Mouse (Mus musculus) naive thymus-derived CD4-positive, alpha-beta T cell, adult 2 months (primary cell): ENCODE measurements around the gene Dcaf5.

Experiments used
- DNase-seq: peaks from one replicate; pipeline ENCODE4 v3.0.0-alpha.2; 2011; ENCODE audit warnings: low read depth

The Dcaf5 gene

DNA sequence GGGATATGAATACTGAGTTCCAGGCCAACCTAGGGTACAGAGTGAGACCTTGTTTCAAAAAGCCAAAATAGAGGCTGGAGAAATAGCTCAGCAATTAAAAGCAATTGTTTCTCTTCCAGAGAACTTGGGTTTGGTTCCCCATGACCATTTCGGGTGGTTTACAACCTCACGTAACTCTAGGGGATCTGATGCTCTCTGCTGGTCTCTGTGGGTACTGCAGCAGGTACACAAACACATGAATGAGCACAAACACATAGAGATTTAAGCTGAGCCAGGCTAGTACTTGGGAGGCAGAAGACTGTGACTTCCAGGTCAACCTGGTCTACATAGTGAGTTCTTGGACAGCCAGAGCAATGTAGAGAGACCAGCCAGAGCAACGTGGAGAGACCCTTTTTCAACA lies 28.6 kb downstream of the Dcaf5 start:
- DNase-seq, result peak; percentile 76

DNA sequence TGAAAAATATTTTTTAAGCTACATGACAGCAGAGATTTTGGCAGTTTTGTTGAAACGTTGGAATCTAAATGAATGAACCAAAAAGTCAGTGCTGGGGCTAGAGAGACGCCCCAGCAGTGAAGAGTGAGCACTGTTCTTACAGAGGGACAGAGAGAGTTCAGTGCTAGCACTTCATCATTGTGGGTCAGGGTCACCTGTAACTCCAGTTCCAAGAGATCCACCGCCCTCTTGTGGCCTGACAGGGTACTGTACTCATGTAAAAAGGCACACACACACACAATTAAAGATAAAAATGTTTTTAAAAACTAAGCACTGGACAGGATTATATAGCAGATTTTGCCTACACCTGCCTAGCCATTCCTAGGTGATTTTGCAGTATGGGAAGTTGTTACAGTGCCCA lies 29.8 kb downstream of the Dcaf5 start:
- DNase-seq, result peak; percentile 69

DNA sequence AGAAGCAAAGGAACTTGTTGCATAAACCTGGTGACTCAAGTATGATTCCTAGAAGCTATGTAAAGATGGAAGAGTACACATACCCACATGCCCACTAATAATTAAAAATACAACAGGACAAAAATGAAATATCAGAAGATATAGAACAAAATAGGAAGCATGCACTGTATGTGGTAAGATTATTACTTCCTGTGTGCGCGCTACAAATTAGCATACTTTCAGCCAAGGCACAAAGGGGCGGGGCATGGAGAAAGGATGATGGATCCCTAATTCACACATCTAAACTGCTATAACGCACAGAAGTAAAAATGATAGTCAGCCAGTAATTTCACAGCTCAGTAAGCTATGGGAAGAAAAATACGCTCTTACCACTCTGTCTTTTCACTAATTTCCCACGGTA lies 32.3 kb downstream of the Dcaf5 start:
- no peak for DNase-seq

DNA sequence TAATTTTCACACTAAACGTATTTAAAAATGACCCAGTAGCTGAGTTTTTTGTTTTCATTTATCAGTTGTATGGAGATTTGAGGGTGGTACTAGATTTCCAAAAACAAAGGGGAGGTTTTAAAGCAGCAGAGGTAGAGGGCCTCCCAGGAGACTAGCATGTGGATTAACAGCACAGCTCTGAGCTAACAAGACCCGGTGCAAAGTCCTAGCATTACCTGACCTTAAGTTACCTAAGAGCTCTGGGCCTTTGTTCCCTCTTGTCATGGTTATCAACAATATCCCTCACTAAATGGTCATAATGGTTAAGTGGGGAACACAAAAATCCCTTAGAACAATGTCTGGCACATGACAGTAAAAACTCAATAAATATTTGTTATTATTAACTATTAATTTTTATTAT lies 37.3 kb downstream of the Dcaf5 start:
- no peak for DNase-seq

DNA sequence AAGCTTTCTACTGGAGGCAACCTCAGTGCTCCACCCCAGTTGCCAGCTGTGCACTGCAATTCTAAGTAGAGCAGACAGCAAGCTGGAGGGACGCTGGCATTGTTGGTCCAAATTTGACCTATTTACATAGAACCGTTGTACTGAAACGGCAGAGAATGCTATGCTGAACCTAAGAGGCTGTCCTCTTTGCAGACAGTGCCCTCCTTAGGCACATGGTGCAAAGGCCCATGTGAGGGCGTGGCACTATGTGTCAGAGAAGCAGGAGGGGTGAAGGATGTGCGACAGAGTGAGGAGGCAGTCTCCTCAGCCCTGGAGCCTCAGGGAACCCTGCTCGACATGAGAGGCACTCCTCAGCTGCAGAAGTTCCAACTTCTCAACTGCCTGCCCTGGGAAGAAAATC lies 40.0 kb downstream of the Dcaf5 start:
- no peak for DNase-seq

DNA sequence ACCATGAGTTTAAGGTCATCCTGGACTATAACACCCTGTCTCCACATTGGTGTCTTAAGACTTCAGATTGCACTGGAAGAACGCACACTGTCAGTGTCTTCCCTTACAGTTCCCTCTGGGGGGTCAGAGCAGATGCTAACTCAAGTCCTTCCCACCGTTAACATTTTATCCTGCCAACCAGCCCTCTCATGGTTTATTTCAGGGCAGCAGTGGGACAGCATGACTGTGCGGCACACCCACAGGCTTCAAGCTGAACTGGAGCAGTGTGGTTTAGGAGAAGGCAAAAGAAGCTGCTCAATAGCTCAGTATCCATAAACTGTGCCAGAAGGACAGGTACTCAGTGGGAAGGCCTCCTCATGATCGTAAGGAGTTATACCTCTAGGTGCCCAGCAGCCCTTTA lies 41.1 kb downstream of the Dcaf5 start:
- no peak for DNase-seq

DNA sequence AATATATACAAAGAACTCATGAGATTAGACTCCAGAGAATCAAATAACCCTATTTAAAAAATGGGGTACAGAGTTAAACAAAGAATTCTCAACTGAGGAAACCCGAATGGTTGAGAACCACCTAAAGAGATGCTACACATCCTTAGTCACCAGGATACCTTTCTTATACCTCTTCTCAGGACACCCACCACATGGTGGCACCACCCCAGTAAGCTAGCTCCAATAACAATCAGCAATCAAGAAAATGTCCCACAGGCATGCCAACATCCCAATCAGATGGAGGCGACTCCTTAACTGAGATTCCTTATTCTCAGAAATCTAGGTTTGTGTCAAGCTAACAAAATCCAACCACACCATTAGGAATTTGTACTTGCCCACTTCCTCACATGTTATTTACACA lies 42.4 kb downstream of the Dcaf5 start:
- DNase-seq, result no peak

DNA sequence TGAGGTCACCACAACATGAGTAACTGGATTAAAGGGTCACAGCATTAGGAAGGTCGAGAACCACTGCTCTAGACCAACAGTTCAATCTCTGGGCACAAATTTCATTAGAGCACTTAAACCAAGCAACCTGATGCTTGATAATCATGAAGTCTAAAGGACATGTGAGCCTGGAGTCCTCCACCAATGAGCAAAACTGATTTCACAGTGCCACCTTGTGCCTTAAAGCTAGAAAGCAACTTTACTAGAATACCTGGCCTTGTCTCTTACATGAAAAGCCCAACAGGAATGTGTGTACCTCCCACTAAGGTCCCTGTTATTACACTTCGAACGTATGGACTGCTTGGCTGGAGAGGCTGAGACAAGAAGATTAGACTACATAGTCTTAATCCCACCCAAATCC lies 47.0 kb downstream of the Dcaf5 start:
- DNase-seq, result peak; percentile 57

DNA sequence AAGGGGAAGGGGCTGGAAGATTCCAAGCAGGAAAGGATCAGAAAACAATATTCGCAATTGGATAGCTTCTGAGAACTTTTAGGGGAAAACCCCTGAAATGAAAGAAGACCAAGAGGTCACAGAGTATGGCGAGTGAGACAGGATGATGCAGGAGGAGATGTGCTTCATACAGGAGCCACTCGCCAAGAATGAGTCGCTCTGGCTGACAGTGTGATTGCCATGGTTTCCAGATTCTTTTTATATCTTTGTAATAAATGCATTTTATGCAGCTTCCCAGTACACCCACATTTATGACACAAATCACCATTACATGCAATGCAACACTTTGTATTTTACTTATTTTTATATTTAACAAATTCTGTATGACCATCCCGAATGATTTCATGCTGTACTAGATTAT lies 49.1 kb downstream of the Dcaf5 start:
- DNase-seq, result no peak

DNA sequence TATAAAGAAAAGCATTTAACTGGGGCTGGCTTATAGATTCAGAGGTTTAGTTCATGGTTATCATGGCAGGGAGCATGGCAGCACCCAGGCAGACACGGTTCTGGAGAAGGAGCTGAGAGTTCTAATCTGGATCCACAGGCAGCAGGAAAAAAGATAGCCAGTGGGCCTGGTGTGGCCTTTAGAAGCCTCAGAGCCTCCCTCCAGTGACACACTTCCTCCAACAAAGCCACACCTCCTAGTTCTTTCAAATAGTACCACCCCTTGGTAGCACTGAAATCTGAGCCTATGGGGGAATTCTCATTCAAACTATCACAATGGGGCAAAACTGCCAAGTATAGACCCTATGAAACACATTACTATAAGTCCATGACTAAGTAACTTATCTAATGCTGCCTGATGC lies 51.0 kb downstream of the Dcaf5 start:
- DNase-seq, result no peak

DNA sequence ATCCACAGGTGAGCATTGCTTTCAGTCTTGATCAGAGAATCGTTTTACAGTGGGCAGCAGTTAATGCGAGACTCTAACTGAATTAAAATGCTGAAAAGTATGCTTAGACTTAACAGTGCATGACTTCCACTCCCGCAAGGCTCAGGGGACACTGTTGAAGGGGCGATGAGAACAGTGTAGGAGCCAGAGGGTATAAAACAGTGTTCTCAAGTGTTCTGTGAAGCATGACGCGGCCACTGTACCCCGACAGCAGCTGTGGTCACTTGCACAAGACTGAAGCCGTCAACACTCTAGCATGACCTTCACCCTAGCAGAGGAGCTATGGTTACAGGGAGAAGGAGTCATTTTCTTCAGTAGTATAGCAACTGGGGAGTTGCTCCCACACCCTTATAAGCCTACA lies 52.9 kb downstream of the Dcaf5 start:
- no peak for DNase-seq

DNA sequence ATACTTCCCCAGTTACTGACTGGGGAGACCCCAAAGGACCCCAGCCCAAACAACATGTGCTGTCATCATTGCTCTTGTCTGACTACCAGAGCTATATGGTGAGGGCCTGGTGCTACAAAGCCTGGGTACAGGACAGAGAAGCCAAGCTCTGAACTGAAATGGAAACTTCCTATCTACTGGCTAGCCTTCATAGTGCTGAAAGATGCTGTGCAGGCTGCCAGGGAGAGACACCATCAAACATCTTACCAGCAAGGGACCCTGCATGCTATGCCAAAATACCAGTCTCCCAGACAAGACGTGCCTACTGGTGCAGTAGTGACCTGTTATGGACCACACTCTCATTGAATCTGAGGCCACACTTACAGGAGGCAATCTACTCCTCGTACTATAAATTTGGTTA lies 53.6 kb downstream of the Dcaf5 start:
- no peak for DNase-seq

DNA sequence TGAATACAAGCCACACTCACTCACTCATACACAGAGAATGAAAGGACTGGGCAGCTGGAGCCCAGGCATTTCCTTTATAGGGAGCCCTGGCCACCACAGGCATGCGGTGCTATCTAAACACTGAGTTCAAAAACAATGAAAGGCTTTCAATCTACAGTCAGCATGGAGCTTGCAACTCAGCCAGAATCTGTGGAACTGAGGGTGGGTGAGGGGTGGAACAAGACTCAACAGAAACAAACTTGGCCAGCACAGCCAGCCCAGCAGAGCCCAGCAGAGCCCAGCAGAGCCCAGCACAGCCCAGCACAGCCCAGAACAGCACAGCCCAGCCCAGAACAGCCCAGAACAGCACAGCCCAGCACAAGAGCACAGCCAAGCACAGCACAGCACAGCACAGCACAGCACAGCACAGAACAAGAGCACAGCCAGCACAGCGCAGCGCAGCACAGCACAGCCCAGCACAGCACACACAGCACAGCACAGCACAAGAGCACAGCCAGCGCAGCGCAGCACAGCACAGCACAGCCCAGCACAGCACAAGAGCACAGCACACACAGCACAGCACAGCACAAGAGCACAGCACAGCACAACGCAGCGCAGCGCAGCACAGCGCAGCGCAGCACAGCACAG lies 56.5 kb downstream of the Dcaf5 start:
- no peak for DNase-seq

DNA sequence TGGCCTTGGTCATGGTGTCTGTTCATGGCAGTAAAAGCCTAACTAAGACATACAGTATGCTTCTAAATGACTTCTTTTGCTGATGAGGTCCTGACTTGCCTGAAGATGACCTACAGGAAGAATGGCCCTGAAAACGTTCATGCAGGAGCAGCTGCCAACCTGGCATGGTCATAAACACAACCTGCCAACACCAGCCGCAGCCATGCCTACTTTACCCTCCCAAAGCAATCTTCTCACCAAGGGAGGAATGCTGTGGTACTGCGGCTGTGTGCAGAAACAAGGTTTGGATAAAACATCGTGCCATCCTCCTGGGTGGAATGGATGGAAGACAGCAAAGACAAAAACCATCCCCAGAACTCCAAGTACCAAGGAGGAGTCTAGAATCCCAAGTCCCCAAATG lies 57.0 kb downstream of the Dcaf5 start:
- no peak for DNase-seq

DNA sequence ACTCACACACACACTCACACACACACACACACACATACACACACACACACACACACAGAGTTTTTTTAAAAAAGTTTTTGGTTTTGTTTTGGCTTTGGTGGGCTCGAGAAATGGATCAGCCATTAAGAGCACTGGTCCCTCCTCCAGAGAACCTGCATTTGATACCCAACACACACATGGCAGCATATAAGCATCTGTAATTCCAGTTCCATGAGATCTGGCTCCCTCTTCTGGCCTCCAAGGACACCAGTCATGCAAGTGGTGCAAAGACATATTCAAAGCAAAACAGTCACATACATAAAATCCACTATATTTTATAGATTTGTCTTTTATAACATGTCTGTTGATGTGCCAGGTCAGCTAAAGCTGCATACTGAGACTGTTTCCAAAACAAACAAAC lies 58.8 kb downstream of the Dcaf5 start:
- DNase-seq, result peak; percentile 64

DNA sequence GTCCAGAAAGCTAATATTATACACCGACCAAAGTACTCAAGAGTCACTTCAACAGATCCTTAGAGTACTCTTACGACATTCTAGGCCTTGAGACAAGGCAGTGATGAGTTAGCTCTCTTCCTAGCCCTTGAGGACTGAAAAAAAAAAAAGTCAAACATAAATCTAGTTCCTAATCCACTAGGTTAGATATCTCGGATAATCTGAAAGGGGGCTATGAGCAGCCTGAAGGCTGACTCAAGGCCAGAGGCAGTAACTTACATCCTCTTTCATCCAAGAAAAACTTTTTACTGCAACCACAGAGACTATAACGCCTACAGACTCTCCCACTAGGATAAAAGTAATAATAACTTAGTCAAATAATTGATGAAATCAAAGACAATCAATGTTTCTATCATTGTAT lies 60.7 kb downstream of the Dcaf5 start:
- no peak for DNase-seq

DNA sequence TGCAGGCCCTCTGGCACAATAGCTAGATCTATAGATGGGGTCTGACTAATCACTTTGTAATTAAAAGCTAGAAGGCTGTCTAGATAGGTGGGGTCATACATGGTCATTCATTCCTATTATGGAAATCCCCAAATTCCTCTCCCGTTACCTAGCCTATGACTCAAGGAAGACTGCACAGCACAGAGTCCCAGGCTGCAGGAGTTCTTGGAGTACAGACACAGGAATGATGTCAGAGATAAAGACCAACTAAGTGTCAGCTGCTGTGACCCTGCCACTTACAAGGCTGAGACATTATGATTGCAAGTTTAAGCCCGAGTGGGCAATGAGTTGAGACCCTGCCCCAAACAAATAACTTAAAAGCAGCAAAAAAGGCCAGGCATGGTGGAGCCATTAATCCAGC lies 61.7 kb downstream of the Dcaf5 start:
- no peak for DNase-seq

DNA sequence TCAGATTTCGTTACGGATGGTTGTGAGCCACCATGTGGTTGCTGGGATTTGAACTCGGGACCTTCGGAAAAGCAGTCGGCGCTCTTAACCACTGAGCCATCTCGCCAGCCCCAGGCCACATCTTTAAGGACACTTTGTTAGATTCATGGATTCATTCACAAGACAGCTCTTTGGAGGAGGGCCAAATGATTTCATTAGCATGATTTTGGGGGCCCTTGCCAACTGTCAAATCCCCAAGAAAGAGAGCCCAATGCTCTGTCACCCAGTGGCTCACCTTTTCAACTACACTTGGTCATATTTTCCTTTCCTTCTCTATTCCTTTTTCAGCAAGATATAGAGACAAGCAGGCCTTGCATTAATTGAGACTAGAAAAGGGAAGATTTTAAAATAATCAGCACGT lies 63.5 kb downstream of the Dcaf5 start:
- DNase-seq, result no peak

DNA sequence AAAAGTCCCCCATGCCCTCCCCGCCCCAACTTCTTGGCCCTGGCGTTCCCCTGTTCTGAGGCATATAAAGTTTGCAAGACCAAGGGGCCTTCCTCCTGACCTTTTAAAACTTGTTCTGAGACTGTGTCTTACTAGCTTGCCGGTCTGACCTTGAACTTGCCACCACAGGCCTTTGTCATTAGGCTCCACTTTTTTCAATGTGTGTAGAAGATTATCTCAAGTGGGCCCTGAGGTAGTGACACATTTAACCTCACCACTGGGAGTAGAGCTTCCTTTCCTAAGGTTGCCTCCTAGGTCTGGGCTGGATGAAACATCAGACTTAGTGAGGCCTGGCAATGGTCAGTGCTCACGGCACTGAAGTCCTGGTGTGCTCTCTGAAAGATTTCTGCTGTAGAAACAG lies 69.2 kb downstream of the Dcaf5 start:
- no peak for DNase-seq

DNA sequence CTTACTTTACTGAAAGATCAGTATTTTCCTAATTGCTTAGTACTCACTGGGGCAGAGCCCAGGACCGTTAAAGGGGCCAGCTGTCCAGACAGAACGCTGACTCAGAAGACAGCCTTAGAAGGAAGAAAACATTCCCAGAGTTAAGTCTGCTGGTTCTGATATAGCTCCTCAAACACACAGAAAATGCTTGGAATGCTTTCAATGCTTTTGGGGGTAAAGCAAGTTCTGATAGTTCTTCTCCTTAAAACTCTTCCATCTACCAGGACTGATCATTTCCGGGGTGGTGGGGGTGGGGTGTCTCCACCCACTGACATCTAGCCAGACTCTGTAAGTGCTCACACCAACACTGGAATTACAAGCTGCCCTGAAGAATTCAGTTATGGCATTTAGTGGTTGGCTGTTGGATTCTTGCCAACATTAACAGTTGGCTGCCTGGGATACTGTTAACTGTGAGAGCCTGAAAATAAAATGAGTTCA lies 70.4 kb downstream of the Dcaf5 start:
- no peak for DNase-seq

DNA sequence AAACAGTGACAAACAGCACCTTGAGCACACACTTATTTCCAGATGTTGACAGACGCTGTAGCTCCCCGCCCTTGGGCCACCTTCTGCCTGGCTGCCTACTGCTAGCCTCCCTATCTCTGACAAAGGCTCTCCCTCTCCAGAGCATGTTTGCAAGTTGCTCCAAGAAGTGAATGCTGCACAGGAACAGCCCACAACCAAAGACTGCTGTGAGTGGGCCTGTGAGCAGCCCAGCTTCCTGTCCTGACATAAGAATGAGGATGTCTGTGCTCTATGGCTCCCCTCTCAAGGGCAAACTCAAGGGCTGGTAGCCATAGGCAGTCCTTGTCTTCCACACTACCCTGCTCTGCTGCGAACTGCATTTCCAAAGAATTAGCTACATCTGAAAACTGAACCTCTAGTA lies 71.1 kb downstream of the Dcaf5 start:
- no peak for DNase-seq

DNA sequence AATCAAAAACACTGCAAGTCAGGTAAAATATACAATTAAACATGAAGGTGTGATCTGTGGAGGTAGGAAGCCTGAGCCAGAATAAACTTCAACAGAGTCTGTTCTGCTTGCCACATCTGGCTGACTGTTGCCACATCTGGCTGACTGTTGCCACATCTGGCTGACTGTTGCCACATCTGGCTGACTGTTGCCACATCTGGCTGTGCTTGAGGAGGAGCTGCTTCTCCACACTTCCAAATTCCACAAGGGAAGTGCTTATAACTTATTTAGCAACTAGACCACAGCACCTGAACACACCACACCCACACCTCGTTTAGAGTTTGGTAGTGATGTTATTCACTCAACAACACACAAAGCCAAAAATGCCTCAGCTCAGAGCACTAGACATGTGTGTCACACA lies 74.7 kb downstream of the Dcaf5 start:
- DNase-seq, result no peak

DNA sequence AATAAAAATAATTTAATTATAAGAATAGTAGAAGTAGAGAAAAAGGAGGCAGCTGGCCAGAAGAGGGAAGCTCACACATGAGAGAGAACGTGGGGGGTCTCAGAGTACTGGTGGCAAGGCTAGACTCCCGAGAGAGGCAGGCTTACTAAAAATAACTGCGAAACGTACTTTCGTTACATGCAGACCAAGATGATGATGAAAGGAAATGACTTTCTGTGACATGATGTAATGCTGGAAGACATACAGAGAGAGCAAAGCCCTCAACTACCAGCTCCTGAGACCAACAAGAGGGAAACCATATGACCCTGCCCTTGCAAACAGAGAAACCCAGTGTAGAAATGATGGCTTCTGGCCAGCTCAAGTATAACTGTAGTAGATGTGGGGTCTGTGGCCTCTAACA lies 76.1 kb downstream of the Dcaf5 start:
- no peak for DNase-seq

DNA sequence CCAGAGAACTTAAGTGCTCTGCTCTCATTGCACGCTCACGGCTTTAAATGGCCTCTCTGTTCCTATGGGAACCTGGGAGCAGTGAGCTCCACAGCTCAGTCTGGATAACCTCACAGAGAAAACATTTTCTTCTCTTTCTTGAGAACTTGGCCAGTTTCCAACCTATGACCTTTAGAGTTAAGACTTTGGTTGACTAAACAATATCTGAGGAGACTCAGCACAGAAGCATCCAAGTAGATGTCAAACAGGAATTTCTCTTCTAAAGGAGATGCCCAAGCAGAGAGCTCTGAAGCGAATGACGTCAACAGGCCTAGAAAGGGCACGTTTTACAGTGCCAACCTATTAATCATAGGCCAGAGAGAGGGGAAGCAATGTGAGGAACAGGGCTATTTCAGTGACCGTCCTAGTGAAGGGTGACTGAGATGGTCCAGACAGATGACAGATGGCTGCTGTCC lies 91.6 kb downstream of the Dcaf5 start:
- DNase-seq, result no peak

DNA sequence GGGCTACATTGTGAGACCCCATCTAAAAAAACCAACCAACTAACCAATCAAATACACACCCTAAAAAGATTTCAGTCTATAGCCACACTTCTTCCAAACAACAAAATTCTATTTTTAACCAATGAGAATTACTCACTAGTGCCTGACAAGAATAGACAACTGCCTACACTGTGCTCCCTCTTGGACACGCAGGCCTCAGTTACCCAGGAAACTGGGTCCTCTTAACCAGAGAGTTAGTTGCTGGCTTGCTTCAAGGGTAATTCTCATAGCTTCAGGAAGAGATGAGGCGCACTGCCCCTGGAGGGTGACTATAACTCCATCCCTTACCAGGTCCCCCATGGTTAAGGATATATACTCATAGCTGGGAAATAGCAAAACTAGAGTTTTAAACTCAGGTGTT lies 95.5 kb downstream of the Dcaf5 start:
- DNase-seq, result no peak
